Mouse (Mus musculus): Measurements from ENCODE around the gene Cxcr4.

Gene Cxcr4

GRCm38 (mm10) chr1:128592211-128592741, at the start of gene Cxcr4:
Cxcr4 (minus strand) TSS chr1:128592293.
- DNase-seq (ENCODE audit: low spot score in 2 of 2), result peak; percentile 64 to 79

- DNase-seq (ENCODE audit: low spot score in 2 of 2), result no peak
Observed at GRCm38 (mm10) chr1:128639707-128640107, 47.6 kb upstream of the Cxcr4 start.

- DNase-seq (ENCODE audit: low spot score in 2 of 2), result no peak
Observed at GRCm38 (mm10) chr1:128637230-128637740, 45.2 kb upstream of the Cxcr4 start.

- no peak for DNase-seq (ENCODE audit: low spot score in 2 of 2)
Observed at GRCm38 (mm10) chr1:128636258-128637229, 44.5 kb upstream of the Cxcr4 start.

- DNase-seq (ENCODE audit: low spot score in 2 of 2), result no peak
Observed at GRCm38 (mm10) chr1:128633711-128634379, 41.8 kb upstream of the Cxcr4 start.

- no peak for DNase-seq (ENCODE audit: low spot score in 2 of 2)
Observed at GRCm38 (mm10) chr1:128632522-128632921, 40.4 kb upstream of the Cxcr4 start.

GRCm38 (mm10) chr1:128626144-128626678, 34.1 kb upstream of the Cxcr4 start:
- no peak for DNase-seq (ENCODE audit: low spot score in 2 of 2)

GRCm38 (mm10) chr1:128623594-128623887, 31.4 kb upstream of the Cxcr4 start:
- DNase-seq (ENCODE audit: low spot score in 2 of 2), result no peak

GRCm38 (mm10) chr1:128622867-128623593, 30.9 kb upstream of the Cxcr4 start:
- DNase-seq (ENCODE audit: low spot score in 2 of 2), result no peak

GRCm38 (mm10) chr1:128617654-128618310, 25.7 kb upstream of the Cxcr4 start:
- no peak for DNase-seq (ENCODE audit: low spot score in 2 of 2)

- no peak for DNase-seq (ENCODE audit: low spot score in 2 of 2)
Observed at GRCm38 (mm10) chr1:128616586-128616985, 24.5 kb upstream of the Cxcr4 start.

- no peak for DNase-seq (ENCODE audit: low spot score in 2 of 2)
Observed at GRCm38 (mm10) chr1:128615459-128615806, 23.3 kb upstream of the Cxcr4 start.

GRCm38 (mm10) chr1:128614653-128615458, 22.8 kb upstream of the Cxcr4 start:
- no peak for DNase-seq (ENCODE audit: low spot score in 2 of 2)

GRCm38 (mm10) chr1:128608119-128608518, 16.0 kb upstream of the Cxcr4 start:
- peak in 1 of 2 experiments; percentile 30 for DNase-seq (ENCODE audit: low spot score in 2 of 2)

- no peak for DNase-seq (ENCODE audit: low spot score in 2 of 2)
Observed at GRCm38 (mm10) chr1:128607423-128607822, 15.3 kb upstream of the Cxcr4 start.

GRCm38 (mm10) chr1:128605794-128606193, 13.7 kb upstream of the Cxcr4 start:
- no peak for DNase-seq (ENCODE audit: low spot score in 2 of 2)

GRCm38 (mm10) chr1:128602688-128603385, 10.7 kb upstream of the Cxcr4 start:
- DNase-seq (ENCODE audit: low spot score in 2 of 2), result no peak

GRCm38 (mm10) chr1:128602018-128602687, 10.1 kb upstream of the Cxcr4 start:
- DNase-seq (ENCODE audit: low spot score in 2 of 2), result no peak

GRCm38 (mm10) chr1:128601307-128601706, 9.2 kb upstream of the Cxcr4 start:
- no peak for DNase-seq (ENCODE audit: low spot score in 2 of 2)
